In genomic region chr15:45180173-45180572, GRCm38 (mm10) we compare ENCODE assay signal across 13 mouse cellular contexts.
A peak's percentile ranks its signal among the peaks of the same experiment; 100 is the strongest.
DNase-seq lines count a peak whose midpoint lies in the region; ATAC-seq and TF ChIP-seq lines count a peak whose summit lies in the region.
"Had no signal": no experiment of that assay in that cellular context is flagged by ENCODE, and none has a peak within 500 bp of the region (broad histone marks: within the 10 kb centered on the region; RNA-seq: fewer than 3 reads in every experiment).

No protein-coding gene starts in this region.

- DNase-seq in kidney, postnatal 4 days = peak; percentile 12 to 15
- no peak for DNase-seq in kidney, postnatal 36 days
- peak; percentile 12 for DNase-seq in NIH3T3 (ENCODE audit: low read depth)
- DNase-seq in embryo, embryonic 9.5 days (ENCODE audit: extremely low spot score) = peak; percentile 6
- no peak for DNase-seq in spleen, adult 12 weeks (ENCODE audit: low spot score)
- DNase-seq: kidney, postnatal 14 days; lung, postnatal 14 days; thymus, postnatal 25 days had no signal

- H3K27me3 ChIP-seq in E14TG2a.4 (ENCODE audit: insufficient read depth, low read length) = no peaks in the 10 kb centered on the region
- H3K27me3 ChIP-seq: embryonic facial prominence, embryonic 13.5 days; limb, embryonic 15.5 days; neural tube, embryonic 13.5 days had no signal

- peak; percentile 21 for TF ChIP-seq CTCF in E14TG2a.4 (conservative IDR thresholded peaks at IDR 0.05; ENCODE audit: low read length)

- H3K36me3 ChIP-seq in E14TG2a.4 (ENCODE audit: insufficient read depth, low read length) = no peaks in the 10 kb centered on the region
- H3K36me3 ChIP-seq: embryonic facial prominence, embryonic 13.5 days; limb, embryonic 15.5 days; neural tube, embryonic 13.5 days had no signal

- H3K9me3 ChIP-seq in E14TG2a.4 (ENCODE audit: low read length) = no peaks in the 10 kb centered on the region
- H3K9me3 ChIP-seq: embryonic facial prominence, embryonic 13.5 days; limb, embryonic 15.5 days; neural tube, embryonic 13.5 days had no signal

- no peaks in the 10 kb centered on the region for H3K4me1 ChIP-seq in E14TG2a.4 (replicated peaks; ENCODE audit: low read depth, low read length)
- H3K4me1 ChIP-seq: embryonic facial prominence, embryonic 13.5 days; limb, embryonic 15.5 days; neural tube, embryonic 13.5 days had no signal

- no peak overlapping the region for H3K4me3 ChIP-seq in E14TG2a.4 (replicated peaks; ENCODE audit: low read length)
- H3K4me3 ChIP-seq: embryonic facial prominence, embryonic 13.5 days; limb, embryonic 15.5 days; neural tube, embryonic 13.5 days had no signal

- ATAC-seq in frontal cortex, adult (ENCODE audit: low TSS enrichment) = no peak

Comparison
In these comparisons a context has a peak if more than half of its experiments do, and no peak if none do; other contexts are left out.
1. DNase-seq: peak in kidney, postnatal 4 days (2 of 2), NIH3T3 (single experiment) and embryo, embryonic 9.5 days (single experiment); none in kidney, postnatal 36 days (0 of 2) and spleen, adult 12 weeks (single experiment).